ENCODE assay signal across 8 mouse cellular contexts in genomic region chrX:7375322-7375715, GRCm38 (mm10). TPM values are rescaled to one million over a fixed set of nuclear protein-coding genes. Genes with fewer than 3 reads are reported as not detected.
DNase-seq lines count a peak whose midpoint lies in the region; ATAC-seq and TF ChIP-seq lines count a peak whose summit lies in the region.

No protein-coding gene starts in this region.

- 32% methylated on average over 34 of the region's 40 CpGs for WGBS in spleen, adult 2 months
- WGBS in limb, embryonic 12.5 days, result 13% methylated on average over 39 of the region's 40 CpGs
- 27% methylated on average over 28 of the region's 40 CpGs for WGBS in stomach, embryonic 15.5 days

- peak; percentile 37; the same call in 1 of the 2 replicates for ATAC-seq in limb, embryonic 12.5 days (ENCODE audit: insufficient number of reproducible peaks, insufficient read depth, low FRiP score, low TSS enrichment, low read depth)
- peak; percentile 2; the same call in 1 of the 2 replicates for ATAC-seq in stomach, embryonic 15.5 days (ENCODE audit: insufficient read depth, low FRiP score, low read depth)

- DNase-seq in embryo, embryonic 11 days, result peak; percentile 34
- DNase-seq in embryo, embryonic 9.5 days (ENCODE audit: extremely low spot score), result no peak
- peak in 1 of 2 experiments; percentile 2 for DNase-seq in spleen, adult 2 months (ENCODE audit: low read depth in 1 of 2, low spot score in 2 of 2)
- DNase-seq in spleen, postnatal 36 days (ENCODE audit: low spot score in 2 of 2), result no peak
- DNase-seq in ovary, postnatal 10 days (ENCODE audit: low spot score), result no peak
- DNase-seq in layer of hippocampus, adult 9-11 months, result no peak

- H3K36me3 ChIP-seq in spleen, adult 2 months (ENCODE audit: control insufficient read depth, insufficient read depth, low read length), result no peaks in the 10 kb centered on the region
- H3K36me3 ChIP-seq in limb, embryonic 12.5 days, result no peaks in the 10 kb centered on the region
- no peaks in the 10 kb centered on the region for H3K36me3 ChIP-seq in stomach, embryonic 15.5 days

- H3K27ac ChIP-seq in spleen, adult 2 months (ENCODE audit: insufficient read depth, low read length), result no peak overlapping the region; the same call in 1 of the 2 replicates
- peak overlapping the region; percentile 94 for H3K27ac ChIP-seq in limb, embryonic 12.5 days
- H3K27ac ChIP-seq in stomach, embryonic 15.5 days, result peak overlapping the region; percentile 94

- peaks cover 5% of the 10 kb centered on the region; the same call in 1 of the 2 replicates for H3K27me3 ChIP-seq in spleen, adult 2 months (ENCODE audit: control insufficient read depth, insufficient read depth, low read length)
- H3K27me3 ChIP-seq in limb, embryonic 12.5 days, result no peaks in the 10 kb centered on the region
- no peaks in the 10 kb centered on the region for H3K27me3 ChIP-seq in stomach, embryonic 15.5 days (replicated peaks)

- H3K9me3 ChIP-seq in limb, embryonic 12.5 days, result no peaks in the 10 kb centered on the region
- no peaks in the 10 kb centered on the region for H3K9me3 ChIP-seq in stomach, embryonic 15.5 days

- no peak for TF ChIP-seq POLR2A in spleen, adult 2 months (IDR thresholded peaks at IDR 0.05; ENCODE audit: low read depth, low read length)

- H3K4me2 ChIP-seq in limb, embryonic 12.5 days, result peak overlapping the region; percentile 73
- peak overlapping the region; percentile 82 for H3K4me2 ChIP-seq in stomach, embryonic 15.5 days

- no peak for TF ChIP-seq CTCF in spleen, adult 2 months (IDR thresholded peaks at IDR 0.05; ENCODE audit: extremely low read depth, insufficient read depth, insufficient read length, insufficient replicate concordance)

- no peaks in the 10 kb centered on the region; the same call in 1 of the 2 replicates for H3K4me1 ChIP-seq in spleen, adult 2 months (ENCODE audit: control insufficient read depth, insufficient read depth, insufficient read length)
- H3K4me1 ChIP-seq in limb, embryonic 12.5 days (replicated peaks), result peaks cover 8% of the 10 kb centered on the region; the same call in 1 of the 2 replicates
- no peaks in the 10 kb centered on the region for H3K4me1 ChIP-seq in stomach, embryonic 15.5 days

- peak overlapping the region; percentile 79 for H3K4me3 ChIP-seq in spleen, adult 2 months (ENCODE audit: extremely low read depth, insufficient read depth, insufficient read length)
- peak overlapping the region; percentile 55 for H3K4me3 ChIP-seq in limb, embryonic 12.5 days (replicated peaks)
- peak overlapping the region; percentile 55 for H3K4me3 ChIP-seq in stomach, embryonic 15.5 days (replicated peaks)

- peak overlapping the region; percentile 72 for H3K9ac ChIP-seq in limb, embryonic 12.5 days (replicated peaks)
- peak overlapping the region; percentile 41 for H3K9ac ChIP-seq in stomach, embryonic 15.5 days

RNA-seq across cellular contexts. Expression of gene Usp27x, which starts 0.3 kb away (rescaled TPM):
- 0.32 and 0.43 TPM in 2 replicates for polyA plus RNA-seq in spleen, adult 2 months (2012; rRNA removed)
- polyA plus RNA-seq in limb, embryonic 12.5 days (2016; fragmentation: Nextera tagmentation; extraction: Ambion mirVana), result 1.3 and 1.4 TPM in 2 replicates
- polyA plus RNA-seq in stomach, embryonic 15.5 days (2015; fragmentation: Nextera tagmentation; extraction: Ambion mirVana), result 0.82 and 0.84 TPM in 2 replicates

RNA-seq across cellular contexts. Expression of gene Clcn5, which starts 56.2 kb away (rescaled TPM):
- 1.8 and 2.2 TPM in 2 replicates for polyA plus RNA-seq in spleen, adult 2 months (2012; rRNA removed)
- 20.5 and 23.8 TPM in 2 replicates for polyA plus RNA-seq in limb, embryonic 12.5 days (2016; fragmentation: Nextera tagmentation; extraction: Ambion mirVana)
- polyA plus RNA-seq in stomach, embryonic 15.5 days (2015; fragmentation: Nextera tagmentation; extraction: Ambion mirVana), result 10.4 and 11.8 TPM in 2 replicates
